Mouse (Mus musculus): Measurements from ENCODE around the gene Bag2. TPM values are rescaled to one million over a fixed set of nuclear protein-coding genes. Genes with fewer than 3 reads are reported as not detected.

The Bag2 gene
- total RNA-seq, 4 experiments from 2014 or later, result 34.4 to 43.4 (median 38.5) TPM

Other genes with a start within 250 kb of the Bag2 start
- gene Prim2, start 88.0 kb downstream of the Bag2 start, total RNA-seq (2022), result 1 to 10 TPM; 1.5 to 2.4 (median 1.8) TPM
- 10 to 100 TPM in 1 of 4 experiments, 1 to 10 TPM in 3; 6.2 to 10.6 (median 6.8) TPM for gene Rab23, start 37.9 kb downstream of the Bag2 start, total RNA-seq (2022)
- 10 to 100 TPM; 10.7 to 17.3 (median 12.6) TPM for gene Zfp451, start 56.8 kb upstream of the Bag2 start, total RNA-seq (2022)
- gene Bend6, start 150.0 kb upstream of the Bag2 start, total RNA-seq (2022), result 1 to 10 TPM; 1.5 to 3.0 (median 2.5) TPM
- 100 to 1,000 TPM; 366 to 489 (median 444) TPM for gene Dst, start 150.4 kb upstream of the Bag2 start, total RNA-seq (2022)

All from heart, adult 8-10 months (tissue).